Mouse (Mus musculus): ENCODE results near the gene Hsfy2. TPM values are rescaled to one million over a fixed set of nuclear protein-coding genes. Genes with fewer than 3 reads are reported as not detected.

The Hsfy2 gene
- polyA plus RNA-seq (2015; fragmentation: Nextera tagmentation; extraction: Ambion mirVana): not detected in 2 replicates

GRCm38 (mm10) chr1:56637335-56637734 lies at the start of gene Hsfy2:
Gene Hsfy2, minus strand, starts transcription at chr1:56637435.
- DNase-seq (ENCODE audit: low spot score) (no peak), ATAC-seq (no peak)
- no peak for TF ChIP-seq CTCF (IDR thresholded peaks at IDR 0.05)
- no peak for TF ChIP-seq EP300 (IDR thresholded peaks at IDR 0.05)

GRCm38 (mm10) chr1:56685053-56685557 lies 47.9 kb upstream of the Hsfy2 start:
- no peak for TF ChIP-seq EP300 (IDR thresholded peaks at IDR 0.05)
- no peak for TF ChIP-seq CTCF (IDR thresholded peaks at IDR 0.05)
- DNase-seq (ENCODE audit: low spot score): no peak
- WGBS: 79% methylated on average over 1 of the region's 1 CpGs

More at GRCm38 (mm10) chr1:56637335-56637734, at the start of gene Hsfy2:
- no peaks in the 10 kb centered on the region for H3K36me3 ChIP-seq (ENCODE audit: insufficient read depth, low read length)
- H3K4me1 ChIP-seq (ENCODE audit: insufficient read depth, low read depth, low read length): no peaks in the 10 kb centered on the region
- no peak within 1 kb of the TSS for H3K4me2 ChIP-seq (replicated peaks; ENCODE audit: low read depth, low read length)
- no peaks in the 10 kb centered on the region for H3K9me3 ChIP-seq (ENCODE audit: low read length)
- WGBS: 70% methylated on average over 2 of the region's 2 CpGs
- H3K27ac ChIP-seq (ENCODE audit: low read length): no peak within 1 kb of the TSS
- H3K9ac ChIP-seq (replicated peaks; ENCODE audit: low read depth): no peak within 1 kb of the TSS
- no peak within 1 kb of the TSS for H3K4me3 ChIP-seq (ENCODE audit: low read depth, low read length)
- H3K27me3 ChIP-seq (replicated peaks; ENCODE audit: insufficient read depth, low read length): no peaks in the 10 kb centered on the region

GRCm38 (mm10) chr1:56684512-56684911 lies 47.3 kb upstream of the Hsfy2 start:
- H3K9ac ChIP-seq (replicated peaks; ENCODE audit: low read depth): no peak overlapping the region
- ATAC-seq (no peak), DNase-seq (ENCODE audit: low spot score) (no peak)
- H3K9me3 ChIP-seq (ENCODE audit: low read length): no peaks in the 10 kb centered on the region
- H3K4me3 ChIP-seq (ENCODE audit: low read depth, low read length): no peak overlapping the region
- H3K4me1 ChIP-seq (ENCODE audit: insufficient read depth, low read depth, low read length): no peaks in the 10 kb centered on the region
- H3K4me2 ChIP-seq (replicated peaks; ENCODE audit: low read depth, low read length): no peak overlapping the region
- no peak overlapping the region for H3K27ac ChIP-seq (ENCODE audit: low read length)
- TF ChIP-seq CTCF (IDR thresholded peaks at IDR 0.05): no peak
- no peak for TF ChIP-seq EP300 (IDR thresholded peaks at IDR 0.05)
- H3K27me3 ChIP-seq (replicated peaks; ENCODE audit: insufficient read depth, low read length): no peaks in the 10 kb centered on the region
- no peaks in the 10 kb centered on the region for H3K36me3 ChIP-seq (ENCODE audit: insufficient read depth, low read length)

More at GRCm38 (mm10) chr1:56685053-56685557, 47.9 kb upstream of the Hsfy2 start:
- no peak overlapping the region for H3K9ac ChIP-seq (replicated peaks; ENCODE audit: low read depth)
- H3K9me3 ChIP-seq (ENCODE audit: low read length): no peaks in the 10 kb centered on the region
- no peaks in the 10 kb centered on the region for H3K27me3 ChIP-seq (replicated peaks; ENCODE audit: insufficient read depth, low read length)
- no peaks in the 10 kb centered on the region for H3K4me1 ChIP-seq (ENCODE audit: insufficient read depth, low read depth, low read length)
- ATAC-seq: no peak
- no peak overlapping the region for H3K4me3 ChIP-seq (ENCODE audit: low read depth, low read length)
- no peaks in the 10 kb centered on the region for H3K36me3 ChIP-seq (ENCODE audit: insufficient read depth, low read length)
- no peak overlapping the region for H3K4me2 ChIP-seq (replicated peaks; ENCODE audit: low read depth, low read length)
- H3K27ac ChIP-seq (ENCODE audit: low read length): no peak overlapping the region

- H3K9me3 ChIP-seq (ENCODE audit: low read length): no peaks in the 10 kb centered on the region
- no peak for DNase-seq (ENCODE audit: low spot score)
- TF ChIP-seq EP300 (IDR thresholded peaks at IDR 0.05): no peak
- no peak for TF ChIP-seq CTCF (IDR thresholded peaks at IDR 0.05)
- ATAC-seq: no peak
- no peaks in the 10 kb centered on the region for H3K36me3 ChIP-seq (ENCODE audit: insufficient read depth, low read length)
- H3K4me2 ChIP-seq (replicated peaks; ENCODE audit: low read depth, low read length): no peak overlapping the region
- H3K9ac ChIP-seq (replicated peaks; ENCODE audit: low read depth): no peak overlapping the region
- no peak overlapping the region for H3K4me3 ChIP-seq (ENCODE audit: low read depth, low read length)
- no peak overlapping the region for H3K27ac ChIP-seq (ENCODE audit: low read length)
- H3K4me1 ChIP-seq (ENCODE audit: insufficient read depth, low read depth, low read length): no peaks in the 10 kb centered on the region
- H3K27me3 ChIP-seq (replicated peaks; ENCODE audit: insufficient read depth, low read length): no peaks in the 10 kb centered on the region
- WGBS: 76% methylated on average over 2 of the region's 2 CpGs
These were observed 44.0 kb upstream of the Hsfy2 start for GRCm38 (mm10) chr1:56681258-56681657.

GRCm38 (mm10) chr1:56675253-56675652 lies 38.0 kb upstream of the Hsfy2 start:
- Histone ChIP-seq H3K4me1 (ENCODE audit: insufficient read depth, low read depth, low read length) (no peaks in the 10 kb centered on the region), H3K4me2 (replicated peaks; ENCODE audit: low read depth, low read length) (no peak overlapping the region), H3K36me3 (ENCODE audit: insufficient read depth, low read length) (no peaks in the 10 kb centered on the region), H3K9me3 (ENCODE audit: low read length) (no peaks in the 10 kb centered on the region), H3K27me3 (replicated peaks; ENCODE audit: insufficient read depth, low read length) (no peaks in the 10 kb centered on the region), H3K9ac (replicated peaks; ENCODE audit: low read depth) (no peak overlapping the region), H3K4me3 (ENCODE audit: low read depth, low read length) (no peak overlapping the region), H3K27ac (ENCODE audit: low read length) (no peak overlapping the region)
- ATAC-seq (no peak), DNase-seq (ENCODE audit: low spot score) (no peak)
- no peak for TF ChIP-seq EP300 (IDR thresholded peaks at IDR 0.05)
- no peak for TF ChIP-seq CTCF (IDR thresholded peaks at IDR 0.05)
- 48% methylated on average over 2 of the region's 2 CpGs for WGBS

GRCm38 (mm10) chr1:56674601-56675000 lies 37.4 kb upstream of the Hsfy2 start:
- Histone ChIP-seq H3K36me3 (ENCODE audit: insufficient read depth, low read length) (no peaks in the 10 kb centered on the region), H3K4me1 (ENCODE audit: insufficient read depth, low read depth, low read length) (no peaks in the 10 kb centered on the region), H3K27me3 (replicated peaks; ENCODE audit: insufficient read depth, low read length) (no peaks in the 10 kb centered on the region), H3K9me3 (ENCODE audit: low read length) (no peaks in the 10 kb centered on the region), H3K4me3 (ENCODE audit: low read depth, low read length) (no peak overlapping the region), H3K27ac (ENCODE audit: low read length) (no peak overlapping the region), H3K4me2 (replicated peaks; ENCODE audit: low read depth, low read length) (no peak overlapping the region), H3K9ac (replicated peaks; ENCODE audit: low read depth) (no peak overlapping the region)
- ATAC-seq (no peak), DNase-seq (ENCODE audit: low spot score) (no peak)
- WGBS: 85% methylated on average over 3 of the region's 3 CpGs
- TF ChIP-seq CTCF (IDR thresholded peaks at IDR 0.05) (no peak), EP300 (IDR thresholded peaks at IDR 0.05) (no peak)

Data from lung, postnatal 0 days (tissue).